Mouse (Mus musculus) C2C12 (cell line): Measurements from ENCODE around the gene Adprhl1.

Source experiments
- CEBPB ChIP-seq: IDR thresholded peaks from one replicate; pipeline ENCODE4 v1.6.1; 2011; ENCODE audit warnings: low read depth, mild to moderate bottlenecking, control low read depth, moderate library complexity
- CTCF ChIP-seq: IDR thresholded peaks from one replicate; pipeline ENCODE4 v1.5.1; 2011; ENCODE audit not compliant: control insufficient read depth, insufficient read depth, insufficient read length
- MAX ChIP-seq: IDR thresholded peaks from one replicate; pipeline ENCODE4 v1.6.1; 2011; ENCODE audit warnings: mild to moderate bottlenecking, control low read depth
- MYOD1 ChIP-seq: IDR thresholded peaks from one replicate; pipeline ENCODE4 v1.6.1; 2011; ENCODE audit warnings: low read depth; ENCODE audit not compliant: control insufficient read depth, insufficient read length
- MYOG ChIP-seq: IDR thresholded peaks from one replicate; pipeline ENCODE4 v1.6.1; 2011; ENCODE audit not compliant: control insufficient read depth, insufficient read length; ENCODE audit errors: extremely low read depth
- USF1 ChIP-seq: IDR thresholded peaks from one replicate; pipeline ENCODE4 v1.6.1; 2011; ENCODE audit warnings: low read depth, mild to moderate bottlenecking, control low read depth, moderate library complexity

DNA sequence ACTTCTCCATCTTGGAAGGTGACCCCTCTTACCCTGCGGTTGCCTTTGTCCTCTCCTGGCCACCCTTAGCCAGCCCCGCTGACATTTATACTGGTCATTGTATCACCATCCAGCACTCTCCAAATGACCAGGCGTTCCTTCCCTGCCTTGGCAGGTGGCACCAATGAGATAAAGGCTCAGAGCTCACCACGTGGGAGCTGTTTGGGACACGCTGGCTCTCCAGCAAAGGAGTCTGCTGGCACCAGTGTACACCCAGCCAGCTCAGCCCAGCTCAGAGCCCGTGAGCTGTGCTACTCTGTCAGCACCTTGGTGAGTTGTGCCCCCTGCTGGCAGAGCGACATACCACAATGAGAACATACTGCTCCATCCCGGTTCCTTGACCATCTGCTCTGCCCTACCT is at the start of gene Adprhl1:
- peak; percentile 89 for TF ChIP-seq CTCF
- no peak for TF ChIP-seq MAX
- TF ChIP-seq MYOG: no peak
- TF ChIP-seq CEBPB: no peak
- no peak for TF ChIP-seq MYOD1
- TF ChIP-seq USF1: no peak
